Mouse (Mus musculus) midbrain, embryonic 11.5 days (tissue): ENCODE data around the gene Ints4. TPM values are rescaled to one million over a fixed set of nuclear protein-coding genes. Genes with fewer than 3 reads are reported as not detected.

Source experiments
- ATAC-seq: fragments of 200-750 bp; cut with Nextera tagmentation; 2 replicates; pipeline ENCODE4 v1.8.0; 2017; ENCODE audit warnings: moderate TSS enrichment, moderate library complexity; ENCODE audit not compliant: low FRiP score
- DNase-seq: peaks from one replicate; pipeline ENCODE4 v3.0.0; 2015; ENCODE audit warnings: low spot score; ENCODE audit errors: missing footprints
- H3K27ac ChIP-seq: fragments of 300-500 bp; sonication (generic); 2 replicates; pipeline ENCODE4 v1.5.1; 2014; ENCODE audit warnings: low read depth, low read length
- H3K27me3 ChIP-seq: fragments of 300-500 bp; sonication (generic); 2 replicates; pipeline ENCODE4 v1.6.1; 2014; ENCODE audit warnings: mild to moderate bottlenecking, low read length, moderate library complexity, mixed read lengths; ENCODE audit not compliant: control insufficient read depth, insufficient read depth
- H3K36me3 ChIP-seq: fragments of 300-500 bp; sonication (generic); 2 replicates; pipeline ENCODE4 v1.6.1; 2014; ENCODE audit warnings: mild to moderate bottlenecking, low read length, moderate library complexity, mixed read lengths; ENCODE audit not compliant: control insufficient read depth, insufficient read depth
- H3K4me1 ChIP-seq: fragments of 300-500 bp; sonication (generic); 2 replicates; pipeline ENCODE4 v1.6.1; 2014; ENCODE audit warnings: low read length; ENCODE audit not compliant: control insufficient read depth, insufficient read depth
- H3K4me2 ChIP-seq: fragments of 300-500 bp; sonication (generic); 2 replicates; pipeline ENCODE4 v1.6.1; 2014; ENCODE audit warnings: mild to moderate bottlenecking, moderate library complexity
- H3K4me3 ChIP-seq: fragments of 300-500 bp; sonication (generic); 2 replicates; pipeline ENCODE4 v1.5.1; 2014; ENCODE audit warnings: low read depth, low read length
- H3K9ac ChIP-seq: fragments of 300-500 bp; sonication (generic); 2 replicates; pipeline ENCODE4 v1.6.1; 2014; ENCODE audit warnings: low read length
- H3K9me3 ChIP-seq: fragments of 300-500 bp; sonication (generic); 2 replicates; pipeline ENCODE4 v1.6.1; 2016; ENCODE audit warnings: low read length; ENCODE audit not compliant: control insufficient read depth
- WGBS: fragments of 180-500 bp; shearing (Covaris S2); extraction: QIAGEN DNeasy Blood & Tissue Kit; methylation state at CpG from one replicate; pipeline ENCODE4 v1.1.7; 2014; 5-methylcytosine and 5-hydroxymethylcytosine counted together
- polyA plus RNA-seq: library from polyadenylated mRNA; unstranded; fragments of >200 nt; fragmentation: Nextera tagmentation; extraction: Ambion mirVana; gene quantifications from 2 replicates; pipeline ENCODE4 v1.2.1, GENCODE M21; 2014

Ints4 gene
- polyA plus RNA-seq, 1 experiment from 2014 or later = 62.6 TPM

- Histone ChIP-seq H3K27ac (no peak overlapping the region), H3K27me3 (no peaks in the 10 kb centered on the region), H3K36me3 (peaks cover 8% of the 10 kb centered on the region; the same call in 1 of the 2 replicates), H3K9ac (no peak overlapping the region), H3K4me1 (no peaks in the 10 kb centered on the region), H3K4me3 (no peak overlapping the region), H3K4me2 (no peak overlapping the region), H3K9me3 (no peaks in the 10 kb centered on the region)
- DNase-seq = no peak
- no peak for ATAC-seq
These were observed 14.3 kb downstream of the Ints4 start for GRCm38 (mm10) chr7:97495052-97495451.

- H3K27me3 ChIP-seq = no peaks in the 10 kb centered on the region
- ATAC-seq (no peak), DNase-seq (no peak)
- 86% methylated on average over 5 of the region's 5 CpGs for WGBS
- no peak overlapping the region for H3K27ac ChIP-seq
- H3K36me3 ChIP-seq = peaks cover 4% of the 10 kb centered on the region; the same call in 1 of the 2 replicates
- H3K9ac ChIP-seq = no peak overlapping the region
- H3K4me2 ChIP-seq = no peak overlapping the region
- no peaks in the 10 kb centered on the region for H3K9me3 ChIP-seq
- H3K4me3 ChIP-seq = no peak overlapping the region
- H3K4me1 ChIP-seq = no peaks in the 10 kb centered on the region
These were observed 19.9 kb downstream of the Ints4 start for GRCm38 (mm10) chr7:97500555-97501209.

DNA sequence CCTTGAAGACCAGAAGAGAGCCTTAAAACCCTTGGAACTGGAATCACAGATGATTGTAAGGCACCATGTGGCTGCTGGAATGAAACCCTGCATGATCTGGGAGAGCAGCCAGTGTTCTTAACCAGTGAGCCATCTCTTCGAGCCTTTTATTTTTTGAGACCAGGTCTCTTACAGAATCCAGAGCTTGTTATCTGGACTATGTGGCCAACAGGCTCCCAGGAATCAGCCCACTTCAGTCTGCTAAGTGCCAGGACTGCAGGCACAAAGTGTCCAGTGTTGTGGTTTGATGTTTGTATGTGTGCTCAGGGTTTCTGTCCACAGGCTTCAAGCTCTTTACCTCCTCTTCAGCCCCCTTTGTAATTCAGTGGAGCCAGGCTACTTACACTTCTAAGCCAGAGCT lies 34.0 kb downstream of the Ints4 start:
- DNase-seq (no peak), ATAC-seq (no peak)
- H3K36me3 ChIP-seq = peaks cover 12% of the 10 kb centered on the region

GRCm38 (mm10) chr7:97519935-97520334 lies 39.2 kb downstream of the Ints4 start:
- ATAC-seq = no peak
- no peak overlapping the region for H3K4me2 ChIP-seq
- H3K36me3 ChIP-seq = peaks cover 14% of the 10 kb centered on the region; the same call in 1 of the 2 replicates
- no peak overlapping the region for H3K9ac ChIP-seq
- no peak overlapping the region for H3K27ac ChIP-seq
- no peak for DNase-seq
- H3K4me1 ChIP-seq = no peaks in the 10 kb centered on the region
- H3K27me3 ChIP-seq = no peaks in the 10 kb centered on the region
- no peak overlapping the region for H3K4me3 ChIP-seq
- WGBS = 90% methylated on average over 2 of the region's 2 CpGs
- no peaks in the 10 kb centered on the region for H3K9me3 ChIP-seq

More for the DNA sequence above, 34.0 kb downstream of the Ints4 start:
- 65% methylated on average over 1 of the region's 1 CpGs for WGBS
- no peak overlapping the region for H3K4me2 ChIP-seq
- H3K9ac ChIP-seq = no peak overlapping the region
- H3K9me3 ChIP-seq = no peaks in the 10 kb centered on the region
- H3K4me1 ChIP-seq = no peaks in the 10 kb centered on the region
- H3K27ac ChIP-seq = no peak overlapping the region
- no peak overlapping the region for H3K4me3 ChIP-seq
- H3K27me3 ChIP-seq = no peaks in the 10 kb centered on the region

- H3K9me3 ChIP-seq = no peaks in the 10 kb centered on the region; the same call in 1 of the 2 replicates
- no peak overlapping the region for H3K27ac ChIP-seq
- no peak overlapping the region for H3K4me3 ChIP-seq
- no peak for ATAC-seq
- H3K36me3 ChIP-seq = peaks cover 19% of the 10 kb centered on the region; the same call in 1 of the 2 replicates
- DNase-seq = no peak
- no peaks in the 10 kb centered on the region for H3K27me3 ChIP-seq
- no peaks in the 10 kb centered on the region for H3K4me1 ChIP-seq
- H3K4me2 ChIP-seq = no peak overlapping the region
- no peak overlapping the region for H3K9ac ChIP-seq
- 84% methylated on average over 5 of the region's 5 CpGs for WGBS
These were observed 54.8 kb downstream of the Ints4 start for GRCm38 (mm10) chr7:97535531-97535930.

DNA sequence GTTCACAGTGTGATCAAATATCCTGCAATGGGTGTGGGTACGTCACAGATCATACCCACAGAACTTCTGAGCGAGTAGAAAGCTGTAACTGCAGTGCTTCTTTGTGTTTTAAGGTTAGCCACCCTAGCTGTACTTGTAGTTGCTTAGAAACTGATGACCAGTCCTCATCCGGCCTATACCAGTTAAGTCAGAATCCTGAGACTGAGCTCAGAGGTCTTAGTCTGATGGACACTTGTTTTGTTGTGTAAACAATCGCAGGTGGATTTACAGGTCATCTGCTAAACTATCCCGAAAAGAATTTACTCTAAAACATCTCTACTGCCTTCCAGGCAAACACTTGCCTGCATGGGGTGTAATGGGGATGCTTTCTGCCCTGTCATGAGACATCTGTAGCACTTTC lies 55.8 kb downstream of the Ints4 start:
- Histone ChIP-seq H3K27me3 (no peaks in the 10 kb centered on the region), H3K27ac (no peak overlapping the region)
- 91% methylated on average over 5 of the region's 5 CpGs for WGBS

DNA sequence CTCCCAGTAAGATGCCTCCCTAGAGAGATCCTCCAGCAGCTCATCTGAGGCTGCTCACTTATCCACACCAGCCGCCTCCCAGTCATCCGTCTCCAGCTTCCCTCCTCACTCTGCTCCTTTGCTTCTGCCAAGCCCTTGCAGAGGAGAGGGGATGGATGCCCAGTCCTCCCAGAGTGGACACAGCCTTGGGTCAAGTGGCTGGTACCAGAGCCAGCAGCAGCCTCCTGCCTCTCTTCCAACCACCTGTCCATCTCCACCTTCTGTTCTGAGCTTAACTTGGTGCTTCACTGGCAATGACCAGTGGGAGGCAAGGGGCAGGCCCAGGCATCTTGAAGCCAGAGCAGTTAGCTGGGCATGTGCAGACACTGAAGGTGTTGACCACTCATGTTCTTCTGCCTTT lies 65.7 kb downstream of the Ints4 start:
- WGBS = 92% methylated on average over 2 of the region's 2 CpGs
- no peak overlapping the region for H3K27ac ChIP-seq
- no peaks in the 10 kb centered on the region for H3K4me1 ChIP-seq
- ATAC-seq (no peak), DNase-seq (no peak)
- H3K9ac ChIP-seq = no peak overlapping the region
- H3K4me2 ChIP-seq = no peak overlapping the region
- peaks cover 3% of the 10 kb centered on the region; the same call in 1 of the 2 replicates for H3K36me3 ChIP-seq
- H3K27me3 ChIP-seq = no peaks in the 10 kb centered on the region
- H3K9me3 ChIP-seq = no peaks in the 10 kb centered on the region
- no peak overlapping the region for H3K4me3 ChIP-seq

More for the DNA sequence above, 55.8 kb downstream of the Ints4 start:
- no peak for DNase-seq
- no peak overlapping the region for H3K9ac ChIP-seq
- no peak overlapping the region for H3K4me3 ChIP-seq
- H3K9me3 ChIP-seq = no peaks in the 10 kb centered on the region
- no peak for ATAC-seq
- H3K4me2 ChIP-seq = no peak overlapping the region
- peaks cover 15% of the 10 kb centered on the region; the same call in 1 of the 2 replicates for H3K36me3 ChIP-seq
- H3K4me1 ChIP-seq = no peaks in the 10 kb centered on the region

DNA sequence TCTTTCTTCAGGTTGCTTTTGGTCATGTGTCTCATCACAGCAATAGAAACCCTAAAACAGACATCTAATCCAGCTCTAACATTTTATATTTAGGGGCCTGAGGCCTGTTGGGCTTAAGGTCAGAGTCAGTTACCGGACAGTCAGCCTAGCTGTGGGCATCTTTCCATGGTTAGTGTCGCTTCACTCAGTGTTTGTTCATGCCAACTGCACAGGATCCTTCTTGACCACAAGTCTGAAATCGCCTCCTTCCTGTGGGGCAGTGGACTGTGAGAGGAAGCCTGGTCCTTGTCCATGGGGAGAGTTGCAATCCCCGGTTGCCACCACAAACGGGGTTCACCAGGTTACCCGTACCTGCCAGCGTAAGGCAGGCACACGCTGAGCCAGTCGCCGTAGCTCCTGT lies 68.5 kb downstream of the Ints4 start:
- H3K36me3 ChIP-seq = no peaks in the 10 kb centered on the region
- ATAC-seq (no peak), DNase-seq (no peak)
- H3K4me2 ChIP-seq = no peak overlapping the region
- H3K27ac ChIP-seq = no peak overlapping the region
- H3K4me3 ChIP-seq = no peak overlapping the region
- no peaks in the 10 kb centered on the region for H3K4me1 ChIP-seq
- no peaks in the 10 kb centered on the region for H3K9me3 ChIP-seq
- H3K9ac ChIP-seq = no peak overlapping the region
- H3K27me3 ChIP-seq = no peaks in the 10 kb centered on the region
- WGBS = 97% methylated on average over 10 of the region's 10 CpGs

DNA sequence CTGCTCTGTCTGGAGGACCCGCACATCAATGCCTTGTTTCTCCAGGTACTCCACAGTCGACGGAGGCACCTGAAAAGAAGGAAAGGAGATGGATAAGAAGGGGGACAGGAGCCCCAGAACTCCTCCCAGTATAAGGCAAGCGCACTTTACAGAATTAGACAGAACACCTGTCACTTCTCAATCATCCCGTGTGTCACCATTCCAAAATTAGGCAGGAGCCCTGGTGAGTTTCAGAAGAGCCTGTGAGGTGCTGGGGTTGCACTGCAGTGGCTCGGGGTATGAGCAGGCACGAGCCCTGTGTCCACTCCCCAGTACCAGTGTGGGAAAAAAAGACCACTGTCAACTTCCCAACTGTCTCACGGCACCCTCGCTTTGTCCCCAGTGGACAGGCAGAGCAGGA lies 69.9 kb downstream of the Ints4 start:
- no peak for DNase-seq
- no peaks in the 10 kb centered on the region for H3K4me1 ChIP-seq
- H3K9ac ChIP-seq = no peak overlapping the region
- H3K4me3 ChIP-seq = no peak overlapping the region
- no peak overlapping the region for H3K4me2 ChIP-seq
- 87% methylated on average over 9 of the region's 9 CpGs for WGBS
- H3K9me3 ChIP-seq = no peaks in the 10 kb centered on the region
- ATAC-seq = no peak
- H3K27me3 ChIP-seq = no peaks in the 10 kb centered on the region
- no peak overlapping the region for H3K27ac ChIP-seq
- no peaks in the 10 kb centered on the region for H3K36me3 ChIP-seq
